Mouse (Mus musculus) heart, adult 9 months (tissue): ENCODE measurements around the gene Rpl4.
"Not testable (repeated sequence)": the region's sequence is repeated elsewhere in the genome, so short reads cannot be mapped to it uniquely, and the experiment has no call there.

Source experiments
- DNase-seq, 2 experiments: peaks; one replicate each; pipeline ENCODE4 v3.0.0; 2022; ENCODE audit warnings: low spot score in 2 of 2

The Rpl4 gene

GRCm38 (mm10) chr9:64198068-64198762 lies 25.0 kb downstream of the Rpl4 start:
- no peak for DNase-seq

- not testable (repeated sequence) for DNase-seq
Measured at GRCm38 (mm10) chr9:64198763-64199418, 25.7 kb downstream of the Rpl4 start.

GRCm38 (mm10) chr9:64199897-64200296 lies 26.7 kb downstream of the Rpl4 start:
- DNase-seq, result no peak

- DNase-seq, result no peak
Measured at GRCm38 (mm10) chr9:64202331-64202730, 29.2 kb downstream of the Rpl4 start.

GRCm38 (mm10) chr9:64202866-64203265 lies 29.7 kb downstream of the Rpl4 start:
- DNase-seq, result no peak

GRCm38 (mm10) chr9:64207509-64208084 lies 34.4 kb downstream of the Rpl4 start:
- peak; percentile 9 to 21 for DNase-seq

- no peak for DNase-seq
Measured at GRCm38 (mm10) chr9:64214452-64214851, 41.3 kb downstream of the Rpl4 start.

GRCm38 (mm10) chr9:64216090-64216489 lies 42.9 kb downstream of the Rpl4 start:
- no peak for DNase-seq

- no peak for DNase-seq
Measured at GRCm38 (mm10) chr9:64216641-64217040, 43.5 kb downstream of the Rpl4 start.

- DNase-seq, result no peak
Measured at GRCm38 (mm10) chr9:64217887-64218286, 44.7 kb downstream of the Rpl4 start.

- DNase-seq, result no peak
Measured at GRCm38 (mm10) chr9:64219305-64219704, 46.1 kb downstream of the Rpl4 start.

GRCm38 (mm10) chr9:64219772-64220420 lies 46.7 kb downstream of the Rpl4 start:
- DNase-seq, result no peak

- no peak for DNase-seq
Measured at GRCm38 (mm10) chr9:64220603-64221002, 47.4 kb downstream of the Rpl4 start.

- DNase-seq, result no peak
Measured at GRCm38 (mm10) chr9:64221480-64221879, 48.3 kb downstream of the Rpl4 start.

GRCm38 (mm10) chr9:64222098-64222497 lies 48.9 kb downstream of the Rpl4 start:
- DNase-seq, result peak in 1 of 2 experiments; percentile 9

- DNase-seq, result no peak
Measured at GRCm38 (mm10) chr9:64225805-64226204, 52.6 kb downstream of the Rpl4 start.

GRCm38 (mm10) chr9:64227736-64228135 lies 54.6 kb downstream of the Rpl4 start:
- DNase-seq, result no peak
